Mouse (Mus musculus) limb, embryonic 14.5 days (tissue): Measurements from ENCODE around the gene Ajap1. TPM values are rescaled to one million over a fixed set of nuclear protein-coding genes. Genes with fewer than 3 reads are reported as not detected.

Source experiments
- ATAC-seq: fragments of 200-750 bp; cut with Nextera tagmentation; 2 replicates; pipeline ENCODE4 v1.8.0; 2017; ENCODE audit warnings: low read depth, moderate number of reproducible peaks, moderate TSS enrichment; ENCODE audit not compliant: low FRiP score
- DNase-seq: peaks from one replicate; pipeline ENCODE4 v3.0.0-alpha.2; 2015; ENCODE audit warnings: low spot score
- H3K27ac ChIP-seq: fragments of 300-500 bp; sonication (generic); replicated peaks from 2 replicates; pipeline ENCODE4 v1.5.1; 2014; ENCODE audit warnings: low read depth, mild to moderate bottlenecking, low read length, moderate library complexity, mixed read lengths
- H3K27me3 ChIP-seq: fragments of 300-500 bp; sonication (generic); 2 replicates; pipeline ENCODE4 v1.6.1; 2014; ENCODE audit warnings: low read length, mixed read lengths; ENCODE audit not compliant: control insufficient read depth, insufficient read depth
- H3K36me3 ChIP-seq: fragments of 300-500 bp; sonication (generic); 2 replicates; pipeline ENCODE4 v1.6.1; 2014; ENCODE audit warnings: mild to moderate bottlenecking, low read length, moderate library complexity, mixed read lengths; ENCODE audit not compliant: control insufficient read depth, insufficient read depth
- H3K4me1 ChIP-seq: fragments of 300-500 bp; sonication (generic); 2 replicates; pipeline ENCODE4 v1.6.1; 2014; ENCODE audit warnings: antibody characterized with exemption, low read length, mixed read lengths; ENCODE audit not compliant: control insufficient read depth, insufficient read depth
- H3K4me2 ChIP-seq: fragments of 300-500 bp; sonication (generic); replicated peaks from 2 replicates; pipeline ENCODE4 v1.6.1; 2014; ENCODE audit warnings: low read depth, mild to moderate bottlenecking, low read length, moderate library complexity; ENCODE audit not compliant: severe bottlenecking
- H3K4me3 ChIP-seq: fragments of 300-500 bp; sonication (generic); replicated peaks from 2 replicates; pipeline ENCODE4 v1.5.1; 2014; ENCODE audit warnings: low read length
- H3K9ac ChIP-seq: fragments of 300-500 bp; sonication (generic); 2 replicates; pipeline ENCODE4 v1.6.1; 2014; ENCODE audit warnings: mild to moderate bottlenecking, low read depth, low read length, moderate library complexity; ENCODE audit not compliant: severe bottlenecking
- H3K9me3 ChIP-seq: fragments of 300-500 bp; sonication (generic); 2 replicates; pipeline ENCODE4 v1.6.1; 2016; ENCODE audit warnings: low read length; ENCODE audit not compliant: control insufficient read depth
- POLR2A ChIP-seq: fragments of 200-500 bp; IDR thresholded peaks from 2 replicates; pipeline ENCODE4 v1.8.0; 2012; ENCODE audit warnings: inconsistent platforms, mild to moderate bottlenecking, moderate library complexity, borderline replicate concordance; ENCODE audit not compliant: insufficient read depth, insufficient read length; ENCODE audit errors: extremely low read depth
- WGBS: fragments of 180-500 bp; shearing (Covaris S2); extraction: QIAGEN DNeasy Blood & Tissue Kit; methylation state at CpG from one replicate; pipeline ENCODE4 v1.1.7; 2014; 5-methylcytosine and 5-hydroxymethylcytosine counted together
- polyA plus RNA-seq, 2 experiments: library from polyadenylated mRNA; depleted of rRNA in 1 of 2; stranded (reverse) in 1 of 2; unstranded in 1 of 2; fragments of >200 nt; fragmentation: Nextera tagmentation in 1 of 2; extraction: Ambion mirVana in 1 of 2; gene quantifications; 2 replicates each; pipeline versions ENCODE4 v1.2.1 to v1.2.3; 2012 to 2014

Gene Ajap1
- polyA plus RNA-seq, 2 experiments: 0.41 to 1.6 TPM

- no peak overlapping the region for H3K9ac ChIP-seq
- H3K36me3 ChIP-seq: no peaks in the 10 kb centered on the region
- no peak for TF ChIP-seq POLR2A
- ATAC-seq: no peak
- WGBS: 83% methylated on average over 10 of the region's 10 CpGs
- H3K4me2 ChIP-seq: no peak overlapping the region
- DNase-seq: no peak
- H3K4me1 ChIP-seq: no peaks in the 10 kb centered on the region
- no peaks in the 10 kb centered on the region for H3K9me3 ChIP-seq
- H3K27me3 ChIP-seq: no peaks in the 10 kb centered on the region
- H3K4me3 ChIP-seq: no peak overlapping the region
- no peak overlapping the region for H3K27ac ChIP-seq
Measured at GRCm38 (mm10) chr4:153515786-153516185, 33.2 kb upstream of the Ajap1 start.

GRCm38 (mm10) chr4:153514071-153514470, 31.5 kb upstream of the Ajap1 start:
- TF ChIP-seq POLR2A: no peak
- ATAC-seq: no peak

GRCm38 (mm10) chr4:153511530-153511929, 28.9 kb upstream of the Ajap1 start:
- WGBS: 89% methylated on average over 1 of the region's 1 CpGs
- Histone ChIP-seq H3K4me2 (no peak overlapping the region), H3K9me3 (no peaks in the 10 kb centered on the region), H3K9ac (no peak overlapping the region), H3K27me3 (no peaks in the 10 kb centered on the region), H3K36me3 (no peaks in the 10 kb centered on the region), H3K4me1 (no peaks in the 10 kb centered on the region), H3K27ac (no peak overlapping the region), H3K4me3 (no peak overlapping the region)
- ATAC-seq (no peak), DNase-seq (no peak)
- no peak for TF ChIP-seq POLR2A

More at GRCm38 (mm10) chr4:153514071-153514470, 31.5 kb upstream of the Ajap1 start:
- Histone ChIP-seq H3K9ac (no peak overlapping the region), H3K4me2 (no peak overlapping the region), H3K4me1 (no peaks in the 10 kb centered on the region), H3K4me3 (no peak overlapping the region), H3K9me3 (no peaks in the 10 kb centered on the region), H3K27me3 (no peaks in the 10 kb centered on the region), H3K36me3 (no peaks in the 10 kb centered on the region), H3K27ac (no peak overlapping the region)
- WGBS: 80% methylated on average over 6 of the region's 6 CpGs
- no peak for DNase-seq

GRCm38 (mm10) chr4:153501936-153502335, 19.3 kb upstream of the Ajap1 start:
- TF ChIP-seq POLR2A: no peak

GRCm38 (mm10) chr4:153492444-153492843, 9.8 kb upstream of the Ajap1 start:
- Histone ChIP-seq H3K36me3 (no peaks in the 10 kb centered on the region), H3K27me3 (no peaks in the 10 kb centered on the region), H3K4me1 (no peaks in the 10 kb centered on the region), H3K9me3 (no peaks in the 10 kb centered on the region), H3K9ac (no peak overlapping the region), H3K27ac (no peak overlapping the region), H3K4me3 (no peak overlapping the region), H3K4me2 (no peak overlapping the region)
- ATAC-seq: no peak
- no peak for DNase-seq
- WGBS: 29% methylated on average over 9 of the region's 9 CpGs
- no peak for TF ChIP-seq POLR2A

More at GRCm38 (mm10) chr4:153501936-153502335, 19.3 kb upstream of the Ajap1 start:
- Histone ChIP-seq H3K27me3 (no peaks in the 10 kb centered on the region), H3K27ac (no peak overlapping the region), H3K36me3 (no peaks in the 10 kb centered on the region), H3K4me2 (no peak overlapping the region), H3K9me3 (no peaks in the 10 kb centered on the region), H3K4me1 (no peaks in the 10 kb centered on the region), H3K9ac (no peak overlapping the region), H3K4me3 (no peak overlapping the region)
- 83% methylated on average over 7 of the region's 7 CpGs for WGBS
- ATAC-seq (no peak), DNase-seq (no peak)

GRCm38 (mm10) chr4:153489116-153489515, 6.5 kb upstream of the Ajap1 start:
- Histone ChIP-seq H3K27me3 (peaks cover 4% of the 10 kb centered on the region), H3K4me1 (0 out of 2 replicates have a peak, but pooled peaks cover 5% of the 10 kb centered on the region), H3K36me3 (no peaks in the 10 kb centered on the region), H3K4me2 (no peak overlapping the region), H3K4me3 (no peak overlapping the region), H3K9me3 (no peaks in the 10 kb centered on the region), H3K9ac (no peak overlapping the region), H3K27ac (no peak overlapping the region)
- 54% methylated on average over 8 of the region's 8 CpGs for WGBS
- no peak for TF ChIP-seq POLR2A
- no peak for DNase-seq
- no peak for ATAC-seq
